Mouse (Mus musculus) liver, embryonic 13.5 days (tissue): ENCODE results near the gene H2afv. TPM values are rescaled to one million over a fixed set of nuclear protein-coding genes. Genes with fewer than 3 reads are reported as not detected.
"Not testable (repeated sequence)": the region's sequence is repeated elsewhere in the genome, so short reads cannot be mapped to it uniquely, and the experiment has no call there.

Source experiments
- ATAC-seq: fragments of 200-750 bp; cut with Nextera tagmentation; 2 replicates; pipeline ENCODE4 v1.8.0; 2017; ENCODE audit warnings: low read depth, mild to moderate bottlenecking, moderate number of reproducible peaks, moderate library complexity
- DNase-seq: peaks from one replicate; pipeline ENCODE4 v3.0.0; 2022
- H3K27ac ChIP-seq: fragments of 300-500 bp; sonication (generic); 2 replicates; pipeline ENCODE4 v1.5.1; 2015; ENCODE audit warnings: moderate library complexity, mild to moderate bottlenecking, inconsistent platforms
- H3K27me3 ChIP-seq: fragments of 300-500 bp; sonication (generic); 2 replicates; pipeline ENCODE4 v1.6.1; 2015; ENCODE audit warnings: mild to moderate bottlenecking, inconsistent platforms
- H3K36me3 ChIP-seq: fragments of 300-500 bp; sonication (generic); 2 replicates; pipeline ENCODE4 v1.6.1; 2015; ENCODE audit warnings: mild to moderate bottlenecking, inconsistent platforms
- H3K4me1 ChIP-seq: fragments of 300-500 bp; sonication (generic); replicated peaks from 2 replicates; pipeline ENCODE4 v1.6.1; 2015; ENCODE audit warnings: inconsistent platforms
- H3K4me2 ChIP-seq: fragments of 300-500 bp; sonication (generic); 2 replicates; pipeline ENCODE4 v1.6.1; 2015; ENCODE audit warnings: inconsistent platforms, mild to moderate bottlenecking, moderate library complexity
- H3K4me3 ChIP-seq: fragments of 300-500 bp; sonication (generic); replicated peaks from 2 replicates; pipeline ENCODE4 v1.5.1; 2015; ENCODE audit warnings: mild to moderate bottlenecking, inconsistent platforms
- H3K9ac ChIP-seq: fragments of 300-500 bp; sonication (generic); 2 replicates; pipeline ENCODE4 v1.6.1; 2015; ENCODE audit warnings: mild to moderate bottlenecking, inconsistent platforms
- H3K9me3 ChIP-seq: fragments of 300-500 bp; sonication (generic); replicated peaks from 2 replicates; pipeline ENCODE4 v1.6.1; 2016; ENCODE audit warnings: inconsistent platforms
- WGBS: fragments of 180-500 bp; shearing (Covaris S2); methylation state at CpG from one replicate; pipeline ENCODE4 v1.1.7; 2015; ENCODE audit not compliant: insufficient replicate concordance; 5-methylcytosine and 5-hydroxymethylcytosine counted together
- polyA plus RNA-seq: library from polyadenylated mRNA; unstranded; fragments of >200 nt; fragmentation: Nextera tagmentation; extraction: Ambion mirVana; gene quantifications from 2 replicates; pipeline ENCODE4 v1.2.1, GENCODE M21; 2015

The H2afv gene
- polyA plus RNA-seq, 1 experiment from 2014 or later: 112 TPM

DNA sequence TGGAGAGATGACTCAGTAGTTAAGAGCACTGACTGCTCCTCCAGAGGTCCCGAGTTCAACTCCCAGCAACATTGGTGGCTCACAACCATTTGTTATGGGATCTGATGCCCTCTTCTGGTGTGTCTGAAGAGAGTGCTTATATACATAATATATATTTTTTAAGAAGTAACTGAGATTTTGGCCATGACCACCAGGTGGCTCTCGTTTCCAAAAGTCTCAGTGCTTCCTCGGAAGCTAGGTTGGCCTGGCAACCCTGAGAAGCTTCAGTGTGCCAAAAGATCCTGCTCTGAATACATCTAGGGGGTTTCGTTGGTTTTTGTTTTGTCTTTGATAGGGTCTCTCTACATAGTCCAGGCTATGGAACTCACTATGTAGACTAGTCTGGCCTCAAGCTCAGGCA is 20.9 kb upstream of the H2afv start:
- ATAC-seq (no peak), DNase-seq (peak; percentile 39)
- peaks cover 27% of the 10 kb centered on the region for H3K36me3 ChIP-seq
- H3K27me3 ChIP-seq: no peaks in the 10 kb centered on the region
- no peak overlapping the region for H3K4me2 ChIP-seq
- WGBS: 21% methylated on average over 4 of the region's 4 CpGs
- H3K27ac ChIP-seq: no peak overlapping the region
- no peaks in the 10 kb centered on the region for H3K9me3 ChIP-seq
- H3K4me3 ChIP-seq: no peak overlapping the region
- H3K9ac ChIP-seq: no peak overlapping the region
- H3K4me1 ChIP-seq: peaks cover 26% of the 10 kb centered on the region

DNA sequence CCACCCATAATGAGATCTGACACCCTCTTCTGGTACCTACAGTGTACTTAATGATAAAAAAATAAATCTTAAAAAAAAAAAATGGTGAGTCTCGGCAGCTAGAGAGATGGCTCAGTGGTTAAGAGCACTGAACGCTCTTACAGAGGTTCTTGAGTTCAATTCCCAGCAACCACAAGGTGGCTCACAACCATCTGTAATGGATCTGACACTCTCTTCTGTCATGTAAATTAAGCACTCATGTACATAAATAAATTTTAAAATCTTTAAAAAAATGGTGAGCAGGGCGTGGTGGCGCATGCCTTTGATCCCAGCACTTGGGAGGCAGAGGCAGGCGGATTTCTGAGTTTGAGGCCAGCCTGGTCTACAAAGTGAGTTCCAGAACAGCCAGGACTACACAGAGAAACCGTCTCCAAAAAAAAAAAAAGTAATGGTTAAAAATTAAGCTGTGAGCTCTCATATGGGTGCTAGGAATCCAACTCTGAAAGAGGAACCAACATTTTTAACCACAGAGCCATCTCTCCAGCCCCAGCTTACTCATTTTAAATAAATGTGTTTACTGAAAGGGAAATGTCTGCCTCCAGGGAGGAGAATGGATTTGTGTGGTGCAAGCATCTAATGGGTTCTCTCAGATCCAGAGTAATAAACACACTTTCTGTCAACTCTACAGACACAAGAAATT is 19.1 kb upstream of the H2afv start:
- H3K4me3 ChIP-seq: no peak overlapping the region
- ATAC-seq: no peak
- H3K9me3 ChIP-seq: no peaks in the 10 kb centered on the region
- no peak overlapping the region for H3K9ac ChIP-seq
- 74% methylated on average over 6 of the region's 6 CpGs for WGBS
- H3K27ac ChIP-seq: no peak overlapping the region
- peaks cover 25% of the 10 kb centered on the region for H3K36me3 ChIP-seq
- peaks cover 15% of the 10 kb centered on the region; the same call in 1 of the 2 replicates for H3K4me1 ChIP-seq
- H3K27me3 ChIP-seq: no peaks in the 10 kb centered on the region
- H3K4me2 ChIP-seq: no peak overlapping the region
- DNase-seq: no peak

DNA sequence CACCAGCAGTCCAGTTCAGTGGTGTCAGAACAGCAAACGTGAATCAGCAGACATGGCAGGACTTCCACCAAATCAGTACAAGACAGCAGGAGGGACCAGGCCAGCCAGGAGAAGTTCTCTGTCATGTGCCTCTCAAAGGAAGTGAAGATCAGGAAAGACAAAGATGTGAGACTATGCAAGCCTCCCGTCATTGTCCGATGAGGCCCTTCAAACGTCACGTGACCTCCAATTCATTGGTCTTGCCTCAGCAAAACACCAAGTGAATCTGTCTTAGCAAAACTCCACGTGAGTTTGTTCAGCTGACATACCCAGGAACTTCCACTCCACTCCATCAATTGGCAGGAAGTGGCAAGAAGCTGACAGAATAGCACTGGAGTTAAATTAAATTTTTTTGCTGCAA is 11.8 kb upstream of the H2afv start:
- no peak overlapping the region for H3K27ac ChIP-seq
- no peaks in the 10 kb centered on the region for H3K4me1 ChIP-seq
- H3K27me3 ChIP-seq: no peaks in the 10 kb centered on the region
- WGBS: 49% methylated on average over 6 of the region's 6 CpGs
- H3K9ac ChIP-seq: no peak overlapping the region
- H3K4me2 ChIP-seq: no peak overlapping the region
- no peak overlapping the region for H3K4me3 ChIP-seq
- H3K9me3 ChIP-seq: no peaks in the 10 kb centered on the region
- H3K36me3 ChIP-seq: no peaks in the 10 kb centered on the region
- ATAC-seq (no peak), DNase-seq (no peak)

DNA sequence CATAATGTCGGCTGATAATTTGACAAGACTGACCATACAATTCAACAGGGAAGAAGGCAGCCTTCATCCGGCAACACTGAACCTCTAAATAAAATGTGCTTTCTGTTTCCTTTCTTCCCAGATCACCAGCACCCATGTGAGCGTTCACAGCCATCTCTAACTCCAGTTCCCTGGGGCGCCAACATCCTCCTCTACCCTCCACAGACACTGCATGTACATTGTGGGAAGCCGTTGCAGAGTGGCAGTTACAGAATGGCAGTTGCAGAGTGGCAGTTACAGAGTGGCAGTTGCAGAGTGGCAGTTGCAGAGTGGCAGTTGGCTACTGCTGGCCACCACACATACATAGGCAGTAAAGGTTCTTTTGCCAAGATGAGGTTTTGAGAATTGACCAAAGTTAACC is 3.9 kb upstream of the H2afv start:
- not testable (repeated sequence) for H3K9me3 ChIP-seq, H3K27me3 ChIP-seq, H3K4me2 ChIP-seq, H3K27ac ChIP-seq, ATAC-seq, H3K9ac ChIP-seq, H3K4me3 ChIP-seq, H3K36me3 ChIP-seq, DNase-seq
- H3K4me1 ChIP-seq: peaks cover 11% of the 10 kb centered on the region
- 77% methylated on average over 5 of the region's 5 CpGs for whole genome bisulfite sequencing

DNA sequence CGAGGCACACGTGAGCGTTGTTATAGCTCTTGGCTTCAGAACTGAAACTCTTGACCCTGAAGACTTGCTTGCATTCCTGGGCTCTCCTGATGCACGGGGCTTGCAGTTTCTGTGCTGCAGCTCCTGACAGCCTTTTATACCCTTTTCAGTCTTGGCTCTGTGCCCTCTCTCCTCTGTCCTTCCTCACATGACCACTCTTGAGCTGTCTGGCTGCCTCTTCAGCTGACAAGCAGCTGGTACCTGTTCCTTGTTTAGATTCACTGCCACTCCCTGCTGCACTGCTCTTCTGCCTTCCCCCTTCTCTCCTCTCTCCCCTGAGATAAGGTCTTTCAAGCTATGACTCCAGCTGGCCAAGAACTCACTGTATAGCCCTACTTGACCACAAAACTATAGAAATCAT is 3.2 kb upstream of the H2afv start:
- ATAC-seq (no peak), DNase-seq (no peak)
- H3K4me1 ChIP-seq: peaks cover 17% of the 10 kb centered on the region
- no peaks in the 10 kb centered on the region for H3K9me3 ChIP-seq
- no peak overlapping the region for H3K4me3 ChIP-seq
- no peak overlapping the region for H3K9ac ChIP-seq
- H3K27me3 ChIP-seq: no peaks in the 10 kb centered on the region
- no peaks in the 10 kb centered on the region for H3K36me3 ChIP-seq
- H3K27ac ChIP-seq: no peak overlapping the region
- WGBS: 78% methylated on average over 4 of the region's 4 CpGs
- no peak overlapping the region for H3K4me2 ChIP-seq

DNA sequence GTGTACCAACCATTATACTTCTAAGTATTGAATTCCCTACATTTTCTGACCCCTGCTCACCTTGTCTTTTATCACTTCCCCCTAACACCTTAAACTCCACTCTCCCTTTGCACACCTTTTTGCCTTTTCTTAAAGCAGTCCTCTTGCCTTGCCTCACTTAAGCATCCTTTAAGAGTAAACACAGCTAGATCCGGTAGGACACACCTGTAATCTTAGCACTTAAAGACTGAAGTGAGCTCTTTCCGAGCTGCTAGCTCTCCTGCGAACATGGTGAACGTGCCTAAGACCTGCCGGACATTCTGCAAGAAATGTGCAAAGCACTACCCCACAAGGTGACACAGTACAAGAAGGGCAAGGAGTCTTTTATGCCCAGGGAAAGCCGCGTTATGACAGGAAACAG is 1.7 kb upstream of the H2afv start:
- no peak overlapping the region for H3K9ac ChIP-seq

DNA sequence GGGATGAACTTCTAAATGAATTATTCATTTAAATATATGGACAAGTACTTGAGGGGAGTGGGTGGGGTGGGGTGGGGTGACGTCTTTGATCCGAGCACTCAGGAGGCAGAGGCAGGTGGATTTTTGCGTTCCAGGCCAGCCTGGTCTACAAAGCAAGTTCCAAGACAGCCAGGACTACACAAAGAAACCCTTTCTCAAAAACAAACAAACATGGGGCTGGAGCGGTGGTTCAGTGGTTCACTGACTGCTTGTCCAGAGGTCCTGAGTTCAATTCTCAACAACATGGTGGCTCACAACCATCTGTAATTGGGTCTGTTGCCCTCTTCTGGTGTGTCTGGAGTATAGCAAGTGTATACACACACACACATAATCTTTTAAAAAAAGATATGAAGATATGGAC is 1.2 kb upstream of the H2afv start:
- Histone ChIP-seq H3K27ac (peak overlapping the region; percentile 83; the same call in 1 of the 2 replicates), H3K4me2 (peak overlapping the region; percentile 67), H3K4me3 (peak overlapping the region; percentile 43; the same call in 1 of the 2 replicates), H3K36me3 (peaks cover 11% of the 10 kb centered on the region), H3K4me1 (peaks cover 22% of the 10 kb centered on the region), H3K9ac (peak overlapping the region; percentile 67; the same call in 1 of the 2 replicates), H3K27me3 (no peaks in the 10 kb centered on the region), H3K9me3 (no peaks in the 10 kb centered on the region)
- no peak for ATAC-seq
- WGBS: 64% methylated on average over 4 of the region's 4 CpGs
- DNase-seq: no peak

More for the DNA sequence above, 1.7 kb upstream of the H2afv start:
- no peak overlapping the region for H3K4me2 ChIP-seq
- no peaks in the 10 kb centered on the region for H3K9me3 ChIP-seq
- no peak overlapping the region for H3K27ac ChIP-seq
- H3K27me3 ChIP-seq: no peaks in the 10 kb centered on the region
- H3K36me3 ChIP-seq: peaks cover 7% of the 10 kb centered on the region
- ATAC-seq (no peak), DNase-seq (no peak)
- H3K4me3 ChIP-seq: no peak overlapping the region
- peaks cover 22% of the 10 kb centered on the region for H3K4me1 ChIP-seq
- WGBS: 83% methylated on average over 7 of the region's 7 CpGs

DNA sequence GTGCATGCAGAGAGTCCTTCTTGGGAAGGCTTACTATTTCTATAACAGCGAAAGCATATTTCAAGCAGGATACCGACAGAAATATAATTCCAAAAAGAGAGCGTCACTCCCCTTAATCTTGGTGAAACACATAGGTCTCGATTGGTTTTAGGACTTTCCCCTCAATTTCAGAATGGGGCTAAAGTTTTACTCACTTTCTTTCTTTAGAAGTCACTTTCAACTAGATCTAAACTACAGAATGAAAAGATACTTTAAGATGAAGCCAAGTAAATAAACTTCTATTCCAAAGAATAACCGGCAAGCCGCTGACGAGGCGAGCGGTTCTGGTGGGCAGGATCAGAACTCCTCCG is 541 bp downstream of the H2afv start:
- H3K4me2 ChIP-seq: peak overlapping the region; percentile 78
- H3K27me3 ChIP-seq: no peaks in the 10 kb centered on the region
- H3K27ac ChIP-seq: peak overlapping the region; percentile 93
- H3K9ac ChIP-seq: peak overlapping the region; percentile 91
- no peak for ATAC-seq
- DNase-seq: no peak
- peaks cover 27% of the 10 kb centered on the region for H3K4me1 ChIP-seq
- WGBS: under 1% methylated on average over 10 of the region's 10 CpGs
- H3K9me3 ChIP-seq: no peaks in the 10 kb centered on the region
- H3K4me3 ChIP-seq: peak overlapping the region; percentile 81
- peaks cover 22% of the 10 kb centered on the region for H3K36me3 ChIP-seq

DNA sequence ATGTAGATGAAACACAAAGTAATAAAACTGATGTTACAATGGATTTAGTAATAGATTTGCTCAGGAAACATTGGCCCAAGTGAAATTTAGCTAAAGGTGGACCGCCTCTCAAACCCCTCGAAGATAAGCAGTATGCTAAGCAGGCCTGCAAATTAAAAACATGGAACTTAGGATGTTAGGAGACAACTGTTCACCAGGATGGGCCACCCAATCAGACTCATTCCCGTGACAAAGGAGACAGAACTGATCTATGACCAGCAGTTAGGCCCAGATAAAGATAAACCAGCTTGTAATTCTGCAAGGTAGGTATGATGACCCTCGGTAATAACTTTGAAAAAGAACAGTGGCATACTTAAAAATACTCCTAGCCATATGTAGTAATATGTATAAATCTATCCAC is 1.1 kb downstream of the H2afv start:
- no peak for ATAC-seq
- peak overlapping the region; percentile 78 for H3K4me2 ChIP-seq

DNA sequence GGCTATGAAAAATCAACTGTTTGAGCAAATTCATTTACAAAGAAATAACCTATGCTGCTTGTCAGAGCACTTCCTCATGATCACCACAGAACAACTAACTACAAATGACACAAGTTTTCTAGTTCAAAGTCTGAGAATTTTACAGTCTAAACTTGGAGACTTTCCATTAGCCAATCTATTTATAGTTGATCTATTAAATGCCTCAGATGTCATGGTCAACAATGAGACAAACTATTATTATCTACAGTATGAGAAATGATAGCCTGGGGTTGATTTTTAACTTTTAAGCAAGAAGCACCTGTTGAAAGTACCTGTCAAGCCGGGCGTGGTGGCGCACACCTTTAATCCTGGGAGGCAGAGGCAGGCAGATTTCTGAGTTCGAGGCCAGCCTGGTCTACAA is 1.7 kb downstream of the H2afv start:
- H3K4me1 ChIP-seq: peaks cover 27% of the 10 kb centered on the region
- H3K9me3 ChIP-seq: no peaks in the 10 kb centered on the region
- no peak for ATAC-seq
- no peak for DNase-seq
- peaks cover 32% of the 10 kb centered on the region for H3K36me3 ChIP-seq
- WGBS: 79% methylated on average over 4 of the region's 4 CpGs
- no peaks in the 10 kb centered on the region for H3K27me3 ChIP-seq
- H3K27ac ChIP-seq: no peak overlapping the region
- peak overlapping the region; percentile 91 for H3K9ac ChIP-seq
- H3K4me3 ChIP-seq: peak overlapping the region; percentile 81
- H3K4me2 ChIP-seq: peak overlapping the region; percentile 78

More for the DNA sequence above, 1.1 kb downstream of the H2afv start:
- Histone ChIP-seq H3K9me3 (no peaks in the 10 kb centered on the region), H3K27me3 (no peaks in the 10 kb centered on the region), H3K4me1 (peaks cover 27% of the 10 kb centered on the region), H3K4me3 (peak overlapping the region; percentile 81), H3K27ac (peak overlapping the region; percentile 93), H3K9ac (peak overlapping the region; percentile 91), H3K36me3 (peaks cover 27% of the 10 kb centered on the region)
- no peak for DNase-seq
- 30% methylated on average over 4 of the region's 4 CpGs for WGBS

DNA sequence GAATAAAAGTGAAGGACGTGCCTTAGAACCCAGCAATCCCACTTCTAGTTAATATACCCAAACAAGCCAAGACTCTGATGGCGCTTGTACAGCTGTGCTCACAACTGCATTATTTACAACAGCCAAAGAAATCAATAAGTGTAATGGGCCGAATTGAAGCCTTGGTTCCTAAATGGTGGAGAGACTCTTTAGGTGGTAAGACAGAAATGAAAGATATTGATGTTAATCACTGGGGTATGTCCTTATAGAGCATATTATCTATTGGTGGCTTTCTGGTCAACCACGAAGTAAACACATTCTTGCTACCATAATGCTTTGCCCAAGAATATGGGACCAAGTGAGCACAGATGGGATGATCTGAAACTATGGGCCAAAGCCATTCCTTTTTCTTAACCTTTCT is 4.1 kb downstream of the H2afv start:
- WGBS: 81% methylated on average over 4 of the region's 4 CpGs
- no peaks in the 10 kb centered on the region for H3K9me3 ChIP-seq
- peaks cover 23% of the 10 kb centered on the region for H3K4me1 ChIP-seq
- H3K4me2 ChIP-seq: no peak overlapping the region
- H3K4me3 ChIP-seq: no peak overlapping the region
- DNase-seq (no peak), ATAC-seq (no peak)
- no peak overlapping the region for H3K9ac ChIP-seq
- no peaks in the 10 kb centered on the region for H3K27me3 ChIP-seq
- no peak overlapping the region for H3K27ac ChIP-seq
- peaks cover 54% of the 10 kb centered on the region for H3K36me3 ChIP-seq

DNA sequence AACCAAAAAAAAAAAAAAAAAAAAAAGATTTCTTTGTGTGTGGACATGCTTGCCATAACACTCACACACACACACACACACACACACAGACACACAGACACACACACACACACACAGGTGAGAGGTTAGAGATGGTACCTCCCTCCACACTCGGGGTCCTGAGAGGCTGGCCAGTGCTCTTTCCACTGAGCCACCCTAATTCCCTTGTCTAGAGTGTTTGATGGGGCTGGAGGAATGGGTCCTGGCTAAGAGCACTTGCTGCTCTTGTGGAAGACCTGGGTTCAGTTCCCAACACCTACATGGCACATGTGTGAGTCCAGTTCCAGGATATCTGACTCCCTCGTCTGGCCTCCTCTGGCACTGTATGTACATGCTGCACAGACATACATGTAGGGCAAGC is 6.6 kb downstream of the H2afv start:
- DNase-seq: no peak
- no peak overlapping the region for H3K4me2 ChIP-seq
- H3K9me3 ChIP-seq: no peaks in the 10 kb centered on the region
- peaks cover 12% of the 10 kb centered on the region for H3K4me1 ChIP-seq
- peaks cover 79% of the 10 kb centered on the region for H3K36me3 ChIP-seq
- no peak overlapping the region for H3K27ac ChIP-seq
- H3K4me3 ChIP-seq: no peak overlapping the region
- 87% methylated on average over 2 of the region's 2 CpGs for WGBS
- no peak overlapping the region for H3K9ac ChIP-seq
- H3K27me3 ChIP-seq: no peaks in the 10 kb centered on the region
- no peak for ATAC-seq
